Mouse (Mus musculus): Measurements from ENCODE around the gene Smlr1.

DNA sequence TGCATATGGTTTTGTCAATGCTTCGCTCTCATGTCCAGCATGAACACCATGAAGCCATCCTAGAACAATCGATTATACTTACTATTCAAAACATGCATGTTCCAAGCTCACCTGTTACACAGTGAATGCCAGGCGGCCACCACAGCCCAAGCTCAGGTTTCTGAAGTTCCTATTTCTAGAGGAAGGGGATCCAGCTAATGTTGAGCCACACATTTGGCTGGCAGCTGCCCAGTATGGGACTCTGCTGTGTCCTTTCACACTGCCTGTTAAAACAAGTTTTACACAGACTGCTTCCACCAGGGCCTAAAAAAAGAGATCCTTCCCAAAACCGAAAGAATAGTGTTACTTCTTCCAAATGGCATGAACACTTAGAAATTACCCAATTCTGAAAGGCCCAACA, 9.4 kb downstream of the Smlr1 start:
- TF ChIP-seq CTCF (IDR thresholded peaks at IDR 0.05) = no peak
- TF ChIP-seq EP300 (IDR thresholded peaks at IDR 0.05; ENCODE audit: insufficient read depth, low read depth, low read length) = no peak
- TF ChIP-seq POLR2A (IDR thresholded peaks at IDR 0.05; ENCODE audit: insufficient read depth, low read depth, low read length) = no peak
